Mouse (Mus musculus) erythroblast, embryonic 14.5 days (primary cell): ENCODE measurements around the gene Gm12166. TPM values are rescaled to one million over a fixed set of nuclear protein-coding genes. Genes with fewer than 3 reads are reported as not detected.

Experiments used
- H3K27me3 ChIP-seq: 2 replicates; pipeline ENCODE4 v1.6.1; 2012; ENCODE audit warnings: inconsistent platforms; ENCODE audit not compliant: control insufficient read depth
- H3K36me3 ChIP-seq: 2 replicates; pipeline ENCODE4 v1.6.1; 2012; ENCODE audit warnings: mild to moderate bottlenecking, inconsistent platforms; ENCODE audit not compliant: control insufficient read depth
- H3K4me1 ChIP-seq: 2 replicates; pipeline ENCODE4 v1.6.1; 2012; ENCODE audit warnings: inconsistent platforms; ENCODE audit not compliant: control insufficient read depth
- H3K4me3 ChIP-seq: replicated peaks from 2 replicates; pipeline ENCODE3; 2012; ENCODE audit warnings: moderate library complexity, mild to moderate bottlenecking, inconsistent platforms
- H3K9me3 ChIP-seq: 2 replicates; pipeline ENCODE4 v1.6.1; 2012; ENCODE audit warnings: low read length, inconsistent platforms, mixed read lengths; ENCODE audit not compliant: control insufficient read depth
- GATA1 ChIP-seq: IDR thresholded peaks from 2 replicates; pipeline ENCODE4 v1.6.1; 2012; ENCODE audit warnings: low read length, inconsistent platforms, mixed read lengths
- TAL1 ChIP-seq: IDR thresholded peaks from 3 replicates; pipeline ENCODE4 v1.6.1; 2012; ENCODE audit warnings: low read length, inconsistent platforms, mixed read lengths
- polyA plus RNA-seq: library from polyadenylated mRNA; stranded (reverse); fragments of >175 nt; gene quantifications from 2 replicates; pipeline ENCODE4 v1.2.3, GENCODE M21; 2012

Gm12166 gene
- polyA plus RNA-seq, 1 experiment = 0.12 TPM

- H3K9me3 ChIP-seq = no peaks in the 10 kb centered on the region
- no peaks in the 10 kb centered on the region for H3K36me3 ChIP-seq
- no peak overlapping the region for H3K4me3 ChIP-seq
- no peak for TF ChIP-seq GATA1
- no peak for TF ChIP-seq TAL1
- H3K4me1 ChIP-seq = no peaks in the 10 kb centered on the region
- H3K27me3 ChIP-seq = no peaks in the 10 kb centered on the region
These were observed 10.4 kb downstream of the Gm12166 start for GRCm38 (mm10) chr11:46041607-46042267.

GRCm38 (mm10) chr11:46040841-46041556 lies 11.1 kb downstream of the Gm12166 start:
- Histone ChIP-seq H3K4me1 (no peaks in the 10 kb centered on the region), H3K9me3 (no peaks in the 10 kb centered on the region), H3K27me3 (no peaks in the 10 kb centered on the region), H3K4me3 (no peak overlapping the region), H3K36me3 (no peaks in the 10 kb centered on the region)
- TF ChIP-seq GATA1 (no peak), TAL1 (no peak)

- TF ChIP-seq GATA1 = no peak
- TF ChIP-seq TAL1 = no peak
These were observed 12.8 kb downstream of the Gm12166 start for GRCm38 (mm10) chr11:46039335-46039734.

GRCm38 (mm10) chr11:46038901-46039300 lies 13.2 kb downstream of the Gm12166 start:
- no peaks in the 10 kb centered on the region for H3K36me3 ChIP-seq
- TF ChIP-seq TAL1 = no peak
- no peak for TF ChIP-seq GATA1
- H3K4me1 ChIP-seq = no peaks in the 10 kb centered on the region
- H3K4me3 ChIP-seq = no peak overlapping the region
- H3K9me3 ChIP-seq = no peaks in the 10 kb centered on the region
- no peaks in the 10 kb centered on the region for H3K27me3 ChIP-seq

More at GRCm38 (mm10) chr11:46039335-46039734, 12.8 kb downstream of the Gm12166 start:
- Histone ChIP-seq H3K27me3 (no peaks in the 10 kb centered on the region), H3K9me3 (no peaks in the 10 kb centered on the region), H3K4me3 (no peak overlapping the region), H3K36me3 (no peaks in the 10 kb centered on the region), H3K4me1 (no peaks in the 10 kb centered on the region)

- no peak overlapping the region for H3K4me3 ChIP-seq
- H3K9me3 ChIP-seq = no peaks in the 10 kb centered on the region
- H3K4me1 ChIP-seq = no peaks in the 10 kb centered on the region
- H3K27me3 ChIP-seq = no peaks in the 10 kb centered on the region
- H3K36me3 ChIP-seq = no peaks in the 10 kb centered on the region
- TF ChIP-seq TAL1 (no peak), GATA1 (no peak)
These were observed 15.7 kb downstream of the Gm12166 start for GRCm38 (mm10) chr11:46036374-46036773.

GRCm38 (mm10) chr11:46032956-46033355 lies 19.2 kb downstream of the Gm12166 start:
- H3K4me1 ChIP-seq = no peaks in the 10 kb centered on the region

GRCm38 (mm10) chr11:46031470-46031869 lies 20.7 kb downstream of the Gm12166 start:
- Histone ChIP-seq H3K4me1 (no peaks in the 10 kb centered on the region), H3K36me3 (no peaks in the 10 kb centered on the region), H3K9me3 (no peaks in the 10 kb centered on the region), H3K4me3 (no peak overlapping the region), H3K27me3 (no peaks in the 10 kb centered on the region)
- no peak for TF ChIP-seq GATA1
- TF ChIP-seq TAL1 = no peak

More at GRCm38 (mm10) chr11:46032956-46033355, 19.2 kb downstream of the Gm12166 start:
- H3K4me3 ChIP-seq = no peak overlapping the region
- H3K36me3 ChIP-seq = no peaks in the 10 kb centered on the region
- H3K27me3 ChIP-seq = no peaks in the 10 kb centered on the region
- no peaks in the 10 kb centered on the region for H3K9me3 ChIP-seq
- no peak for TF ChIP-seq GATA1
- no peak for TF ChIP-seq TAL1

- H3K27me3 ChIP-seq = no peaks in the 10 kb centered on the region
- H3K4me3 ChIP-seq = no peak overlapping the region
- no peaks in the 10 kb centered on the region for H3K4me1 ChIP-seq
- H3K9me3 ChIP-seq = no peaks in the 10 kb centered on the region
- no peak for TF ChIP-seq GATA1
- no peak for TF ChIP-seq TAL1
- H3K36me3 ChIP-seq = no peaks in the 10 kb centered on the region
These were observed 22.1 kb downstream of the Gm12166 start for GRCm38 (mm10) chr11:46030026-46030425.

- TF ChIP-seq TAL1 = no peak
- no peak for TF ChIP-seq GATA1
- Histone ChIP-seq H3K4me1 (no peaks in the 10 kb centered on the region), H3K9me3 (no peaks in the 10 kb centered on the region), H3K4me3 (no peak overlapping the region), H3K36me3 (no peaks in the 10 kb centered on the region), H3K27me3 (no peaks in the 10 kb centered on the region)
These were observed 22.6 kb downstream of the Gm12166 start for GRCm38 (mm10) chr11:46029485-46029884.
